Mouse (Mus musculus) lung, adult 2 months (tissue): ENCODE measurements at regions not wholly inside any gene's neighbourhood (a gene's known extent, or its start where the extent isn't known, plus 50 kb on each side); places are given as distances from the start of the nearest gene placed in this dataset.

ENCODE experiments used
- CTCF ChIP-seq: fragments of 200-500 bp; IDR thresholded peaks from 2 replicates; pipeline ENCODE4 v1.5.1; 2011; ENCODE audit warnings: mild to moderate bottlenecking, low read length, control low read depth; ENCODE audit not compliant: insufficient read depth
- POLR2A ChIP-seq: fragments of 200-500 bp; IDR thresholded peaks from 2 replicates; pipeline ENCODE4 v1.6.1; 2011; ENCODE audit warnings: low read depth, mild to moderate bottlenecking, control low read depth, low read length, borderline replicate concordance; ENCODE audit errors: extremely low read depth

DNA sequence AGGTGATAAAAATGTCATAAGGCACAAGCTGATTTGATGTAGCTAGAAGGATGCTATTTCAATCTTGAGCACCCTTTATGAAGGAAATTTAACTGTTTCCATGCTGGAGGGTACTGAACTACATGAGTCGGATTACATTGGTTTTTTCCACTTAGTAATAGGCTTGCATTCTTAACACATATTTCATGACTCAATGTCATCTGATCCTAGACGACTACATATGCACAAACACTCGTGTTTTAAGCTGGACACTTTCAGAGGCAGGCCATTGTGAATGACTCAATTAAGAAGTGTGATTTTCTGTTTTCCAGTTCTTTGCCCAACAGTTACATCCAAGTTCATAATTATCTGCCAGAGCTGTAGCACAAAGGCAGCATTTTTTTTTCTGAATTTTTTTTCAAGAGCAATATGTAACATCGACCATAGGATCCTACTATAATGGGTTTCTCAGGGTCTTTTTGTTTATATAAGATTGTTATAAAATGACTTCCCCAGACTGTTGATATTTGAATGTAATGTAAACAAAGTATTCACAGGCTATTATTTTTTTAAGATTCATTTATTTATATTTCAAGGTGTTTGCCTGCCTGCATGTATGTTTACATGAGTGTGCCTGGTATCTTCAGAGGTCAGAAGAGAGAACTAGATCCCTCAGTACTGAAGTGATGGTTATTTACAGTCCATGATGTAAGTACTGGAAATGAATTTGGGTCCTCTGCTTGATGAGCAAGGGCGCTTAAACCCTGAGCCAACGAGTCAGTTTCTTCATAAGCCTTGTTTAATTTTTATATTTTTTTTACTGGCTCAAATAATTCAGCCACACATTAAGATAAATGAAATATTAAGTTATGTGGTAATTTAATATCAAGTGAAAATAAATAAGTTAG lies 526.6 kb upstream of the Gje1 start:
- TF ChIP-seq CTCF (no peak), POLR2A (no peak)
